Mouse (Mus musculus) midbrain, embryonic 15.5 days (tissue): ENCODE measurements around the gene Tcte2. TPM values are rescaled to one million over a fixed set of nuclear protein-coding genes. Genes with fewer than 3 reads are reported as not detected.
"Not testable (repeated sequence)": the region's sequence is repeated elsewhere in the genome, so short reads cannot be mapped to it uniquely, and the experiment has no call there.

Source experiments
- ATAC-seq: fragments of 200-750 bp; cut with Nextera tagmentation; replicated peaks from 2 replicates; pipeline ENCODE4 v1.8.0; 2017; ENCODE audit warnings: moderate TSS enrichment
- H3K27ac ChIP-seq: fragments of 300-500 bp; sonication (generic); 2 replicates; pipeline ENCODE4 v1.5.1; 2015; ENCODE audit warnings: mild to moderate bottlenecking, inconsistent platforms
- H3K27me3 ChIP-seq: fragments of 300-500 bp; sonication (generic); replicated peaks from 2 replicates; pipeline ENCODE4 v1.6.1; 2015; ENCODE audit warnings: inconsistent platforms
- H3K36me3 ChIP-seq: fragments of 300-500 bp; sonication (generic); replicated peaks from 2 replicates; pipeline ENCODE4 v1.6.1; 2015; ENCODE audit warnings: inconsistent platforms
- H3K4me1 ChIP-seq: fragments of 300-500 bp; sonication (generic); 2 replicates; pipeline ENCODE4 v1.6.1; 2015; ENCODE audit warnings: inconsistent platforms
- H3K4me2 ChIP-seq: fragments of 300-500 bp; sonication (generic); 2 replicates; pipeline ENCODE4 v1.6.1; 2015; ENCODE audit warnings: inconsistent platforms, mild to moderate bottlenecking, moderate library complexity
- H3K4me3 ChIP-seq: fragments of 300-500 bp; sonication (generic); 2 replicates; pipeline ENCODE4 v1.5.1; 2015; ENCODE audit warnings: mild to moderate bottlenecking, inconsistent platforms
- H3K9ac ChIP-seq: fragments of 300-500 bp; sonication (generic); 2 replicates; pipeline ENCODE4 v1.6.1; 2015; ENCODE audit warnings: mild to moderate bottlenecking, inconsistent platforms
- H3K9me3 ChIP-seq: fragments of 300-500 bp; sonication (generic); 2 replicates; pipeline ENCODE4 v1.6.1; 2016; ENCODE audit warnings: inconsistent platforms
- WGBS: fragments of 180-500 bp; shearing (Covaris S2); methylation state at CpG from one replicate; pipeline ENCODE4 v1.1.7; 2015; ENCODE audit warnings: mixed read lengths; 5-methylcytosine and 5-hydroxymethylcytosine counted together
- polyA plus RNA-seq: library from polyadenylated mRNA; unstranded; fragments of >200 nt; fragmentation: Nextera tagmentation; extraction: Ambion mirVana; gene quantifications from 2 replicates; pipeline ENCODE4 v1.2.1, GENCODE M21; 2015

Gene Tcte2
- polyA plus RNA-seq = 18.4 and 22.8 TPM in 2 replicates

DNA sequence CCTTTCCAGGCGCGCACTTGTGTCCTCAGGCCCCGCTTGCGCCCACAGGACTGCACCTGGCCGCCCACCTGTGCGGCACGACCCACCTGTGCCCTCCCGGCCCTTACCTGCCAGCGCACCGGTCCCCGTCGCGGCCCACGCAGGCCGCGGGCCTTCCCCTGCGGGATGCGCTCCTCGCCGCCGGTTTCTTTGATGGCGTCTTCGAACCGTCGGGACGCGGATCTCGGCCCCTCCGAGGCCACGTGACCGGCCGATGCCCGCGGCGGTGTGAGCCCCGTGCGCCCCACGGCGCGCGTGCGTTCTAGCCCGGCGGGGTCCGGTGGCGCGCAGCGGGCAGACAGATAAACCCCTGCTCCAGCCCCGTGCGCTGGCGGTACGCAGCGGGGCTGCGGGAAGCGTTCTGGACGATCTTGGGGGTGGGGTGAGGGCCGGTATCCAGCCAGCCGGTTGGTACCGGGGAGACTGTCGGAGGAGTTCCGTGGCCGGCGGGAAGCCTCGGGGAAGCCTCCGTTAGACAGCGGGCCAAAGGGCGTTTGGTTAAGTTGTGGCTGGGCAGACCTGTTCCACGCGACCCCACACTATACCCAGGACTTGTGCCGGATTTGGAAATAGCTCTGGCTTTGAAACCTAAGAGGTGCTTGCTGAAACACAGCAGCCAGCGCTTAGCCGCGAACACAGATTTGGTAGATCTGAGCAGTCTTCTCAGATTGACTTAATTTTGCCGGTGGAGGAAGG lies at the start of gene Tcte2:
TSS of gene Tcte2 (minus strand) at position 647 of the 735 bp plus-strand sequence.
- Histone ChIP-seq H3K4me1 (peaks cover 41% of the 10 kb centered on the region), H3K36me3 (no peaks in the 10 kb centered on the region), H3K9ac (peak within 1 kb of the TSS; percentile 96), H3K9me3 (no peaks in the 10 kb centered on the region), H3K4me2 (peak within 1 kb of the TSS; percentile 78), H3K27me3 (no peaks in the 10 kb centered on the region), H3K4me3 (peak within 1 kb of the TSS; percentile 96), H3K27ac (peak within 1 kb of the TSS; percentile 100)
- under 1% methylated on average over 74 of the region's 74 CpGs for WGBS
- peak; percentile 21 for ATAC-seq

DNA sequence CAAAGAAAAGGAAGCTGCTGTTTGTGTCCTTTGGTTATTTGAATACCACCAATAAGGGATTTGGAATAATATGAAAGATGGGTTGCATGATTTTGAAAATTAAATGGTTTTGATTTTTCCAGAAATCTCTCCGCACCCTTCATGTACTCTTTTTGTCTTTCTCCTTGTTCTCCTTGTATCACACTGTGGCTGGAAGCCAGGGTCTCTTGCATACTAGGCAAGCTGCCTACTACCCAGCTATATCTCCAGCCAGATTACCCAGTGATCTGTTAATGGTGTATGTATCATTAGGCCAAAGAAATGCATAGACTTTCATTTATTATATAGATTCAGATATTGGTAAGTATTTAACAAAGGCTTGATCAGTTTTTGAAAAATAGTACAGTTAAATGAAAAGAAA lies 44.4 kb upstream of the Tcte2 start:
- Histone ChIP-seq H3K4me2 (no peak overlapping the region), H3K9ac (no peak overlapping the region), H3K36me3 (peaks cover 16% of the 10 kb centered on the region), H3K27ac (no peak overlapping the region), H3K4me1 (no peaks in the 10 kb centered on the region), H3K9me3 (no peaks in the 10 kb centered on the region), H3K27me3 (no peaks in the 10 kb centered on the region), H3K4me3 (no peak overlapping the region)
- ATAC-seq = no peak
- 96% methylated on average over 1 of the region's 1 CpGs for WGBS

GRCm38 (mm10) chr17:13802836-13803408 lies 41.3 kb upstream of the Tcte2 start:
- no peak overlapping the region for H3K27ac ChIP-seq
- 79% methylated on average over 2 of the region's 2 CpGs for whole genome bisulfite sequencing
- no peak overlapping the region for H3K4me3 ChIP-seq
- H3K9me3 ChIP-seq = no peaks in the 10 kb centered on the region
- H3K27me3 ChIP-seq = no peaks in the 10 kb centered on the region
- H3K36me3 ChIP-seq = peaks cover 6% of the 10 kb centered on the region
- ATAC-seq = no peak
- H3K4me2 ChIP-seq = no peak overlapping the region
- H3K4me1 ChIP-seq = no peaks in the 10 kb centered on the region
- H3K9ac ChIP-seq = no peak overlapping the region

- H3K36me3 ChIP-seq = no peaks in the 10 kb centered on the region
- WGBS = 80% methylated on average over 1 of the region's 1 CpGs
- no peak overlapping the region for H3K4me3 ChIP-seq
- ATAC-seq = no peak
- no peak overlapping the region for H3K4me2 ChIP-seq
- H3K4me1 ChIP-seq = no peaks in the 10 kb centered on the region
- H3K9ac ChIP-seq = no peak overlapping the region
- no peaks in the 10 kb centered on the region for H3K27me3 ChIP-seq
- no peaks in the 10 kb centered on the region for H3K9me3 ChIP-seq
- H3K27ac ChIP-seq = no peak overlapping the region
These were observed 36.1 kb upstream of the Tcte2 start for GRCm38 (mm10) chr17:13797691-13798090.

DNA sequence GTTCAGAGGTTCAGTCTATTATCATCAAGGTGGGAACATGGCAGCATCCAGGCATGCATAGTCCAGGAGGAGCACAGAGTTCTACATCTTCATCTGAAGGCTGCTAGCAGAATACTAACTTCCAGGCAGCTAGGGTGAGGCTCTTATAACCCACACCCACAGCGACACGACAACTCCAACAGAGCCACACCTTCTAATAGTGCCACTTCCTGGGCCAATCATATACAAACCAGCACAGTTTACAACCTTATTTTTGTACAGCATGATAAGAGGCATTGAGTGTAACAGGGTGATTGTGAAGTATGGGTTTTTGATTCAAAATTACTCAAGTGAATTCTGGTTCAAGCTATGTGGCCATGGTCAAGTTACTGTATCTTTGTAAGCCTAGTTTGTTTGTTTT lies 28.4 kb upstream of the Tcte2 start:
- not testable (repeated sequence) for ATAC-seq, H3K4me2 ChIP-seq, H3K9ac ChIP-seq, H3K9me3 ChIP-seq, H3K27ac ChIP-seq, H3K4me3 ChIP-seq, H3K27me3 ChIP-seq, H3K4me1 ChIP-seq, H3K36me3 ChIP-seq
- WGBS = 92% methylated on average over 2 of the region's 2 CpGs

DNA sequence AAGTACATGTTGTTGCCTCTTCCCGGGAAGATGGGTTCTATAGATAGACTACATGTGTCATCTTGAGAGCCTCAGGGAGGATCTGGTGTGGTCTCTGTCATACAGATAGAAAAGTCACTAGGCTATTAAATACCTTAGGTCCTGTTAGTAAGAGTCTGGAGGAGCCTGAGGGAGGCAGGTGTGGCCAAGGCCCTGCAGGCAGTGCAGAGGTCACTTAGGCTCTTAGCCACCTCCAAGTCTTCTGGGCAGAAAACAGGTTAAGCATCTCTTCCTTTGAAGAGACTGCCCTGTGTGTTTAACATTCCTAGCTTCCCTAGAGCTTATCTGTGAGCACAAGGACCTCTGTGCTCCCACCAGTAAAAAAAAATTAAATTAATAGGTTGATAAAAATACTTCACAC lies 21.8 kb upstream of the Tcte2 start:
- no peak overlapping the region for H3K4me3 ChIP-seq
- WGBS = 86% methylated on average over 1 of the region's 1 CpGs
- no peak overlapping the region for H3K4me2 ChIP-seq
- H3K36me3 ChIP-seq = no peaks in the 10 kb centered on the region
- H3K9ac ChIP-seq = no peak overlapping the region
- no peak for ATAC-seq
- no peaks in the 10 kb centered on the region for H3K27me3 ChIP-seq
- no peaks in the 10 kb centered on the region for H3K9me3 ChIP-seq
- H3K27ac ChIP-seq = no peak overlapping the region
- peaks cover 19% of the 10 kb centered on the region for H3K4me1 ChIP-seq

GRCm38 (mm10) chr17:13781948-13782347 lies 20.3 kb upstream of the Tcte2 start:
- ATAC-seq = no peak
- H3K4me2 ChIP-seq = no peak overlapping the region
- WGBS = 87% methylated on average over 5 of the region's 5 CpGs
- no peaks in the 10 kb centered on the region for H3K36me3 ChIP-seq
- no peak overlapping the region for H3K4me3 ChIP-seq
- H3K27ac ChIP-seq = no peak overlapping the region
- H3K4me1 ChIP-seq = peaks cover 19% of the 10 kb centered on the region
- no peaks in the 10 kb centered on the region for H3K9me3 ChIP-seq
- H3K9ac ChIP-seq = no peak overlapping the region
- H3K27me3 ChIP-seq = no peaks in the 10 kb centered on the region

- Histone ChIP-seq H3K9me3 (no peaks in the 10 kb centered on the region), H3K4me1 (peaks cover 5% of the 10 kb centered on the region), H3K4me3 (no peak overlapping the region), H3K36me3 (no peaks in the 10 kb centered on the region), H3K27me3 (no peaks in the 10 kb centered on the region), H3K9ac (no peak overlapping the region), H3K27ac (no peak overlapping the region), H3K4me2 (no peak overlapping the region)
- WGBS = 94% methylated on average over 1 of the region's 1 CpGs
- ATAC-seq = no peak
These were observed 17.2 kb upstream of the Tcte2 start for GRCm38 (mm10) chr17:13778865-13779264.

GRCm38 (mm10) chr17:13777676-13778075 lies 16.1 kb upstream of the Tcte2 start:
- H3K27ac ChIP-seq = no peak overlapping the region
- no peak overlapping the region for H3K4me2 ChIP-seq
- no peak overlapping the region for H3K4me3 ChIP-seq
- no peaks in the 10 kb centered on the region for H3K4me1 ChIP-seq
- WGBS = 91% methylated on average over 2 of the region's 2 CpGs
- no peaks in the 10 kb centered on the region for H3K9me3 ChIP-seq
- H3K9ac ChIP-seq = no peak overlapping the region
- ATAC-seq = no peak
- no peaks in the 10 kb centered on the region for H3K36me3 ChIP-seq
- H3K27me3 ChIP-seq = no peaks in the 10 kb centered on the region

- ATAC-seq = no peak
- H3K9ac ChIP-seq = no peak overlapping the region
- H3K9me3 ChIP-seq = no peaks in the 10 kb centered on the region
- H3K4me2 ChIP-seq = no peak overlapping the region
- H3K27me3 ChIP-seq = no peaks in the 10 kb centered on the region
- 94% methylated on average over 3 of the region's 3 CpGs for WGBS
- peaks cover 4% of the 10 kb centered on the region; the same call in 1 of the 2 replicates for H3K4me1 ChIP-seq
- no peak overlapping the region for H3K27ac ChIP-seq
- H3K4me3 ChIP-seq = no peak overlapping the region
- no peaks in the 10 kb centered on the region for H3K36me3 ChIP-seq
These were observed 7.6 kb upstream of the Tcte2 start for GRCm38 (mm10) chr17:13769256-13769655.

DNA sequence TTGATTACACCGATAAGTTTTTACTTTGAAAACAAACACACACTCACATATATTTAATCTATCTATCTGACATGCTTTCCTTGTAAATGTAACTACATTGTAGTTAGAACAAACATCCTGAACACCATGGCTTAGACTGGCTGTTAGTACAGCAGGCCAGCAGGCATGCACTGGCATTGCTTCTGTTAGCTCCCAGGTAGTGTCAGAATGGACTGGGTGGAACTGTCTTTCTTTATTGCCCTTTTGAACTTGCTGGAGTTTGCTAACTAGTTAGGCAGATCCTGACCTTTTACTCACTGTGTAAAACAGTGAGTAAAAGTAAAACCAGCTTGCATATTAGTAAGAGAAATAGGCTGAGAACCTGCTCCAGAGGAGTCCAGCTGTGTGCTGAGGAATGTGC lies 6.9 kb upstream of the Tcte2 start:
- H3K9ac ChIP-seq = no peak overlapping the region
- no peak overlapping the region for H3K4me2 ChIP-seq
- ATAC-seq = no peak
- peaks cover 7% of the 10 kb centered on the region for H3K4me1 ChIP-seq
- no peaks in the 10 kb centered on the region for H3K9me3 ChIP-seq
- 96% methylated on average over 1 of the region's 1 CpGs for WGBS
- H3K4me3 ChIP-seq = no peak overlapping the region
- no peaks in the 10 kb centered on the region for H3K27me3 ChIP-seq
- H3K27ac ChIP-seq = no peak overlapping the region
- no peaks in the 10 kb centered on the region for H3K36me3 ChIP-seq

DNA sequence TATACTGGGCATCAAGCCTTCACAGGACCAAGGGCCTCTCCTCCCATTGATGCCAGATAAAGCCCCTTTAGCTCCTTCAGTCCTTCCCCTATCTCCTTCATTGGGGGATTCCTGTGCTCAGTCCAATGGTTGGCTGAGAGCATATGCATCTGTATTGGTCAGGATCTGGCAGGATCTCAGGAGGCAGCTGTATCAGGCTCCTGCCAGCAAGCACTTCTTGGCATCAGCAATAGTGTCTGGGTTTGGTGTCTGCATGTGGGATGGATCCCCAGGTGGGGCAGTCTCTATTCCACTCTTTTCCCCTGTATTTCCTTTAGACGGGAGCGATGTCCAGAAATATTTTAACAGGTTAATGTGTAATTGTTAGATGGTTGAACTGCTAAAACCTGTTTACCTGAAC lies 3.3 kb upstream of the Tcte2 start:
- WGBS = 88% methylated on average over 2 of the region's 2 CpGs

DNA sequence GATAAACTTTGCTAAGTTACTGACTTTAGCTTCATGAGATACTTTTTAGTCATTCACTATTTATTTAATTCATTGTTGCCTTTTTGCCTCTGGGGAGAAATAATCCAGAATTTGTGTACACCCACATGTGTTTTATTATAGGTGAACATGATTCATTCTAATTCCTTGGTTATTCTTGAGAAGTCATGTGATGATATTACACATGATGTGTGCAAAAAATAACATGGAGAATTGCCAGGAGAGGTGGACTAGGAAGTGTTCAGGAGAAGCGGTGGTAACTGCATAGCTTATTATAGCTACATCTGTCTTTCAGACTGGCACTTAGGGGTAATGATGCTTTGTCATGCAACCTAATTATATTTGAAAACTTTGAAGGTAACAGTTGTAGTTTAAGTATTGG lies 2.2 kb upstream of the Tcte2 start:
- Histone ChIP-seq H3K9ac (no peak overlapping the region), H3K27me3 (no peaks in the 10 kb centered on the region), H3K4me3 (no peak overlapping the region), H3K36me3 (no peaks in the 10 kb centered on the region), H3K4me1 (peaks cover 20% of the 10 kb centered on the region), H3K27ac (no peak overlapping the region), H3K9me3 (no peaks in the 10 kb centered on the region), H3K4me2 (no peak overlapping the region)
- 80% methylated on average over 1 of the region's 1 CpGs for WGBS
- ATAC-seq = no peak

More for the DNA sequence above, 3.3 kb upstream of the Tcte2 start:
- H3K27me3 ChIP-seq, H3K4me3 ChIP-seq, H3K36me3 ChIP-seq, H3K9ac ChIP-seq, H3K4me2 ChIP-seq, ATAC-seq, H3K9me3 ChIP-seq, H3K27ac ChIP-seq: not testable (repeated sequence)
- peaks cover 20% of the 10 kb centered on the region for H3K4me1 ChIP-seq
